Mouse (Mus musculus) large intestine, adult 2 months (tissue): ENCODE measurements around the gene Phgr1. TPM values are rescaled to one million over a fixed set of nuclear protein-coding genes. Genes with fewer than 3 reads are reported as not detected.

ENCODE experiments used
- DNase-seq: peaks from one replicate; pipeline ENCODE4 v3.0.0-alpha.2; 2012; ENCODE audit warnings: low read depth, low spot score
- WGBS: fragments of 180-500 bp; shearing (Covaris S2); methylation state at CpG from one replicate; pipeline ENCODE4 v1.1.7; 2018; 5-methylcytosine and 5-hydroxymethylcytosine counted together
- polyA plus RNA-seq: library from polyadenylated mRNA; depleted of rRNA; stranded (reverse); fragments of >200 nt; gene quantifications from 2 replicates; pipeline ENCODE4 v1.2.3, GENCODE M21; 2012

Gene Phgr1
- polyA plus RNA-seq, 1 experiment, result 2,336 TPM

DNA sequence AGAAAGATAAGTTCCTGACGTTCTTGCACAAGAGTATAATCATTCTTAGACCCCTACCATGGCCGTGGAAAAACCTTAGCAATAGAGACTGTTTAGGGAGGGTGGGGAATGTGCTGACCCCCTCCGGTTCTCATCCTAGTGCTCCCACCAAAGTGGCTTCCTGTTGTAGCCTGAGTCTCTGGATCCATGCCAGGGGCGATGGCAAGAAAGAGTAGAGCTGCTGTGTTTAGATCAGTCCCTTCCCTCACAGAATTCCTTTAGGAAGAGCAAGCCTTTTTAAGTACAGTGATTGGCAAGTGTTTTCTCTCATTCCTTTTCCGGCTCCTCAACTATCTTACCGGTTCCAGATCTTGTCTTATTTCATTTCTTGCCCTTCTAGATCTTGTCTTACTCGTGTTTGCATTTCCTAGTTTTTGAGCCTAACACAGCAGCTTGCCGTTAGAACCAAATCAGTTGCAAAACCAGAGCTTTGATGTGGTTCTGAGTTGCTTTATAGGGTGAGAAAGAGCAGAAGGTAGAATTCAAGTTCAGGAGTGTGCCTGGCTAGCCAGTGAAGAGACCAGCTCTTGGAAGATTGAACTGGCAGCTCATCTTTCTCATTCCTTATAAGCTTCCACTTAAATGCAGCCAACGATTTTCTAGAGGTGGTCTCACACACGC is 25.1 kb upstream of the Phgr1 start:
- DNase-seq, result no peak
- 26% methylated on average over 10 of the region's 10 CpGs for WGBS

DNA sequence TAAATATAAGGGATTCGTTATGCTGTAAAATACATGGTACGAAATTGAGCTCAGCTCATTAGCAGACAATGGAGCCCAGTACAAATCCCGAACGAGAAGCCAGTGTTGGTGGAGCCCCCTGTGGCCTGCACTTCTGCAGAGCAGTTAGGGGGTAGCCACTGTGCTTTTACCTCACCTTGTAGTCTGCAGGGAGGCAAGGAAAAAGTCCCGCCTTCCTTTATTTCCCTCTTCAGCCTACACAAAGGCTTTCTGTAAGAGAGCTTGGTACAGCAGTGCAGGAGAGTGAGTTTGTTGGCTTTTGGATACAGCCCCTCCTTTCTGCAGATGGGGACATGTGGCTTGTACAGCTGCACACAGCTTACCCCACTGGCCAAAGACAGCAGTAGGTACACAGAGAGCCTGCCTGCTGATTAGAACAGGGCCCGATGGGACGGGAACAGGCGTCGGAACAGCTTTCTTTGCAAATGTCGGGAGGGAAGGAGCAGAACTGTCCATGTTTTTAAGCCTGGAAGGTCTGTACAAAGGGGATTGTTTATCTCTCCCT is 23.2 kb upstream of the Phgr1 start:
- WGBS, result 61% methylated on average over 10 of the region's 10 CpGs

DNA sequence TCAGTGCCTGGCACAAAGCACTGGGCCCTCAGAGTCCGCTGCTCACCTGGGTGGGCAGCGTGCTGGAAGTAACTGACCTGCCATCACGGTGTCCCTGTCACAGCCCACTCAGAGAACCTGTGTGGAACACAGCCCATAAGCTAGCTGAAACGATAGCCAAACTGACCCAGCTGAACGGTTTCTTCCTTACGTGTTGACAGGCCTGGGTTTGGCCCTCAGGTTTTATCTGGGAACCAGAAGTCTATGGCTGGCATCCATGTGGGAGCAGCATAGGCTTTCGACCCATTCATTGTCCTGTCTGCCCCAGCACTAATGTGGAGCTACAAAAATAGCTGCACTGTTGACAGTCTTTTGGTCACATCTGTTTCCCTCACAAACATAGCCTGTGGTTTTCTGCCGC is 22.1 kb upstream of the Phgr1 start:
- whole genome bisulfite sequencing, result 76% methylated on average over 8 of the region's 8 CpGs
- no peak for DNase-seq

More for the DNA sequence above, 23.2 kb upstream of the Phgr1 start:
- no peak for DNase-seq

DNA sequence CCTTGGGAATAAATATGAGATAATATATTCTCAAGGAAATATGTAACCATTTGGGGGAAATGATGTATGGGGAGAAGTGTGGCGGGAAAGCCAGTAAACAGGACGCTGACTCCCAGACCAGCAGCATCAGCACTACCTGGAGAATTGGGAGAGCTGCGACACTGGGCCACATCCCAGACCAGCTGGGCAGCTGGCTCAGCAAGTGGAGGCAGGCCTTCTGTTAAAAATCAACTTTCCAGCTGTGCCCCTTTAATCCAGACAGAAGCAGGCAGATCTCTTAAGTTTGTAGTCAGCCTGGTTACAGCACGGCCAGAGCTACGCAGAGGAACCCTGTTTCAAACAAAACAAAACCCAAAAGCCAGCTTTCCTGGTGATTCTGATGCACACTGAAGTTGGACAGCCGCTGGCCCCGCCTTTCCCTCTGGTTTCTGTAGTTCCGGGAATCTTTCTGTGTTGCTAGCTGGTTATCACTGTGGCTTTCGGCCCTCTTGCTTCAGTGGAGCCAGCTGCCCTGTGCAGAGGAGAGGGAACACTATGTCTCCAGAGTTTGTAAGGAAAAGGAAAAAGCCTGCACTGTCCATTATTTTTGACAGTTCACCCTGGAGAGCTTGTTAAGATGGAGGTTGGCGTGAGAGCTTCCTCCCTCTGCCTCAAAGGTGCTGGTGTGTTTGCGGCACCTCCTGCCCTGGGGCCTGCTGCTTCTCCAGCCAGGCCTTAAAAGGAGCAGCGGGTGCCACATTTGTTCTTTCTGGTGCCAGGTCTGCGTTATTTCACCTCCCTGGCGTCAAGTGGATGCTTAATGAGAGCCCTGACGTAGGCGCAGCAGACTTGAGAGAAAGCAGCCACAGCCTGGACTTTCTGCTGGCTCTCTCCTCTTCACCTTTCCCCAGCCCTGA is 20.4 kb upstream of the Phgr1 start:
- WGBS, result 72% methylated on average over 16 of the region's 16 CpGs
- DNase-seq, result no peak

DNA sequence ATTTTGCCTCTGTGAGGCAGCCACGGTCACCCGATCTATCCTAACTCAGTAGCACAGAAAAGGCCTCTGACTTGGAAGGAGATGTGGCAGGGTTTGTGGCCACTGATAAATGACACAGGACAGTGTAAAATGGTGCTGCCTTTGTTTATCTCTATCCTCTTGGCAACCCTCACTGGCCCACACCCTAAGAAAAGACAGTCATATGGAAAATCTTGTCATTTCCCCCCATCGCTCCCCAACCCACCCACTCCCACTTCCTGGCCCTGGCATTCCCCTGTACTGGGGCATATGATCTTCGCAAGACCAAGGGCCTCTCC is 19.8 kb upstream of the Phgr1 start:
- no peak for DNase-seq
- 81% methylated on average over 4 of the region's 4 CpGs for WGBS

DNA sequence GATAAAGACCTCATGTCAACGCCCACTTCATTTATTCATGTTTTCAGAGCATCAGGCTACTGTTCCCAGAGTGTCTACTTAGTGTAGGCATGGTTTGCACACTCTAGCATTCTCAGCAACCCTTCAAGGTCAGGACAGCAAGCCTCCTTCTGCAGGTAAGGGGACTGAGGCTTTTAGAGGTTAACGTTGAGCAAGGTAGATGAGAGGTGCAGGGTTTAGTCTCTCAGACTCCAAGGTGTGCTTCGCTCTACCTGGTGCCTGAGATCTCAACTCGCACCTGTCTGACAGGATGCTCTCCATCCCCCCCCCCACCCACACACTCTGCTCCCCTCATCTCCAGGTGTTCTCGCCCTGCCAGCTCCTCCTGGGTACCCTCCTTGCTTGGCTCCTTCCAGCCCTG is 18.4 kb upstream of the Phgr1 start:
- no peak for DNase-seq
- WGBS, result 83% methylated on average over 5 of the region's 5 CpGs

DNA sequence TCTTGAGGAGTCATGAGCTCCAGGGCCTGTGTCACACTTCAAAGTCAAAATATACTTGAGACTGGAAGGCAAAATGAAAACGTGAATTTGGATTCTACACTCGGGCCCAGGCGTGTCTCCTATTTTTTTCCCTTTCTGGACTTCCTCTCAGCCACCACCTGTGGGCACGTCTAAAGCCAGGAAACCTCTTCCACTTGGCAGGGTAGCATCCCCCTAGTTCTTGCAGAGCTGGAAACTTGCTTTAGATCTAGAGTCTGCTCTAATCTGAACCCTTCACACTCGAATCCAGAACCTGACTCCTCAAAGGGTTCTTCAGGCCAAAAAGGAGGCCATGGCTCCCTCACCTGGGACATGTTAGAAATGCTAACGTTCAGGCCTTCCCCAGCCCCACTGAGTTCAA is 17.2 kb upstream of the Phgr1 start:
- WGBS, result 78% methylated on average over 6 of the region's 6 CpGs

DNA sequence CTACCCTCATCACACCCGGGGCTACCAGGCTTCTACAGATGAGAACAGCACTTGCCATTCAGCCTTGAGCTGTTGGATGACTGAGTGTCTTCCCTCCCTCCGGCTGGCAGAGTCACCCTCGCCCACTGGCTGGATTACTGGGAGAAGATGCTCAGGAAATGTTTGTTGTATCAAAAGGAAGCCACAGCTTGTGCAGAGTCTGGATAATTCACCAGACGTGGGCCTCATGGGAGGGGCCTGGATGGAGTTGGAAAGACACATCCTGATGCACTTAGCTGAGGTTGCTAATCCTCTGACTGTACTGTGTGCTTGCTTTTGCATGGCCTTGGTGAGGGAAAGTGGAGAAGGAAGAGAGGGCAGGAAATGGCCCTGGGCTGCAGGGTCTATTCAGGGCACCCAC is 16.5 kb upstream of the Phgr1 start:
- DNase-seq, result no peak
- WGBS, result 74% methylated on average over 4 of the region's 4 CpGs

More for the DNA sequence above, 17.2 kb upstream of the Phgr1 start:
- DNase-seq, result no peak

DNA sequence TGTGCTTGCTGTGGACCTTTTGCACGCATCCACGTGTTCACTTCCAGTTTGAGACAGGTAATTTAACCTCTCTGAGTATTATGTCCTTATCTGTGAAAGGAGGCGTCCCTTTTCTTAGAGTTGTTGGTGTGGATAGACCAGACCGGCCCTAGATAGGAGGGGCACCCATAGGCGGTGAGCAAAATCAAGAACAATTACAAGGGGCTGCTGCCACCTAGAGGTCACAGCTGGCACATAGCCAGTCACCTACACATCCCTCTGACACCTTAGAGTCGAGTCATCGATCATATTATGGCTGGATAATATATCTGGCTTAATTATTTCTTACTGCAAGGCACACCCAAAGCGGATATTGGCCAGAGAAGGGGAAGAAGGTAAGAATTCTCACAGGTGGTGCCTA is 12.7 kb upstream of the Phgr1 start:
- DNase-seq, result no peak
- 10% methylated on average over 8 of the region's 8 CpGs for WGBS

DNA sequence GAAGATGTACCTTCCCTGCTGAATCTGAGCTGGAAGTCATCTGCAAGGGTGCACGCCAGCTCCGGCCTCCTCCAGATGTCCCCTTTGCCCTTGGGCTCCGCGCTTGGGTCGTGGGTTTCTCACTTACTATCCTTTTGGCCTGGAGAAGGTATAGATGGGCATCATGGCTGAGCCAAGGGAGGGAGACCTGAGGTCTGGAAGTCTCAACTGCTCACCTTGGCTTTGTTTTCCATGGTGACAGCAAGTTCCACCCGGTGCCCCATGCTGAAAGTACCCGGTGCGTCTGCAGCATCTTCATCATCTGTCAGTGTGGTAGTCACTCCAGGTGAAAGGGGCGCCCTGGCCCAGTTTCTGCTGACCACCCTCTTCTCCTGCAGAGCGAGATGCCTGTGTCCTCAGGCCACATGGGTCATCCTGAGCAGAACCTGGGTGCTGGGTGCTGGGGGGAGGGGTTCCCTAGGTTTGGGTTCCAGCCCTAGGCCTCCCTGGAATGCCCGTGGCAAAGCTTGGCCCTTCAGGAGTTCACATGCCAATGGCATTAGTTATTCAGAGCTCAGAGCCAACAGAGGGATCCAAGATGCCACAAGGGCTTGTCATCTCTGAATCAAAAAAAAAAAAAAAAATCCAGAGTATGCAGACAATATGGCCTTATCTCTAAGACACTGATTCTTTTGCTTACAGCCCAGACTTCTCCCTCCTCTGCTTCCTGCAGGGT is 12.1 kb upstream of the Phgr1 start:
- WGBS, result 82% methylated on average over 11 of the region's 11 CpGs
- DNase-seq, result no peak

DNA sequence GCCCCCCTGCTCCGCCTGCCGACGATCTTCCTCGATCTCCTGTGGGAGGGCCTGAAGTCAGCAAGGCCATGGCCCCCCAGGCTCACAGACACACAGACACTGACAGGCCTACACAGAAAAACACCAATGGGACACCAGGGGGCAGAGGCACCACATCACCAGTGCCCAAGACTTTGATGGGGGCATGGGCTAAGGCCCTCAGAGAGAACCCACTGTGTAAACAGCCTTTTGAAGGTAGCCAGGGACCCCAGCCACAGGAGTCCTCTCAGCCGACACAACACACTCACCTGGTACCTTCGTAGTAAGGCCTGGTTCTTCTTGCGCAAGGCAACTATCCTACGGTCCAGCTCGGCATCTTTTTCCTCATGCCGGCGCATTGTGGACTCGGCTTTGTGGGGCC is 11.2 kb upstream of the Phgr1 start:
- DNase-seq, result no peak
- WGBS, result 86% methylated on average over 12 of the region's 12 CpGs

DNA sequence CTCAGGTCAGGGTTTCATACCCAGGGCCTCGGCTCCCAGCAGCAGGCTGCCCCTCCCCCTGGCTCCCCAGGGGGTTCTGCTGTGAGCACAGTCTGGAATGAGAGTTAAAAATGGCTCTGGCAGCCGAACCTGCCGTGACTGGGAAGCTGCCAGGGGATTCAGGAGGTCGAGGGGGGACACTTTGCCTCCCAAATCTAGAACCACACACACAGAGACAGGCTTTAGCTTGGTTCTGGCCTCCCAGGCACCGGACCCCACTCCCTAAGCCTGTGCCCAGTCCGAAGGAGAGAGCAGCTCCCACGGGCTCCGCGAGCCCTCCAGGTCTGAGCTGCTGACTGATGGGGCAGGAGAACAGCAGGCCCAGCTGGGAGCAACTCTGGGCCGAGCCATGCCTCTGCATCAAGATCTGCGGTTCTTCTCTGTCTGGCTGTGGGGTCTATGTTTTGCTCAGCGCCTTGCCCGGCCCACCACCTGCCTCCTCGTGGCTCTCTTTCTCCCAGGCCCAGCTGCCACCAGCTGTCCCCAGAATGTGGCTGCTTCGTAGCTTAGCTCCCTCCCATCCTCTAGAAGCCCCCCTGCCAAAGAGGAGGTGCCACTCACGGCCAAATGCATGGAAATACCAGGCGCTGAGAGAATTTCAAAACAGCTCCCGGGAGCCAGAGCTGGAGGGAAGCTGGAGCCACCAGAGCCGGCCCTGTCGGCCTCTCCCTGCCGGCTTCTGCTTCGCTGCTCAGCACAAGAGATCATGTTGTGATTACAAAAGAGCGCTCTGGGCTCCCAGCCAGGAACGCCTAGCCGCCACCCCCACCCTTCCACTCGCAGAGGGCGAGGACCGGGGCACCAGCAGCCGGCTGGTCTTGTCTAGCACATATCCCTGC is 10.4 kb upstream of the Phgr1 start, which contains the start of gene Ccdc9b:
Ccdc9b (minus strand) TSS at position 756 of the 878 bp plus-strand sequence.
- DNase-seq, result no peak
- 20% methylated on average over 29 of the region's 29 CpGs for WGBS

DNA sequence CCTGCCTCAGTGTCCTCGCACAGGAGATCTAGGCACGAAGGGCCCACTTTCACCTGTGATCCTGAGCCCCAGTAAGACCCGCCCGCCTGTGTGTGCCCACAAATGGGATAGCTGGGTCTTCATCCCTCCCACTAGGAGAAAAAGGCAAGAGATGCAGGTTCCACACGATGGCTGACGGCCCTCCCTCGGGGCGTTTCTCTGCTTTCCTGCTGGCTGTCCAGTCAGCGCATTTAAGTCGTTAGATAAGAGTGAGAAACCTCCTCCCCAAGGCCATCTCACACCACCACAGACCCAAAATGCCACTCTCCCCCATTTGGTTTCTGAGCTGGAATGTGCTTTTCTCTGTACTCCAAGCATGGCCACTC is 9.8 kb upstream of the Phgr1 start:
- WGBS, result 10% methylated on average over 10 of the region's 10 CpGs

DNA sequence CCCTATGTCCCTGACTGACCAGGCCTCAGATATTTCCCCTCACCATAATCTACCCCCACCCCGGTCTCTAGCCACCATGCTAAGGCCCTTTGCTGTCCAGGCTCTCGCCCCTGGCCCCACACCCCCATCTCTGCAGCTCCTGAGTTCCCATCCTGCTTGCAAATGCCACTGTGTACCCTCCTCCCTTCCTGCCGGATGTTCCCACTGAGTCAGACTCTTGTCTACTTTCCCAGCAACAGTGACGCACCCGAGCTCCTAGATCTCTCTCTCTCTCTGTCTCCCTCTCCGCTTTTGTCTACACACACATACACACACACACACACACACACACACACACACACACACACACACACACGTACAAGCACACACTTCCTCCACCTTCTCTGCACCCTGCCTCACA is 9.1 kb upstream of the Phgr1 start:
- 66% methylated on average over 7 of the region's 7 CpGs for WGBS
- DNase-seq, result no peak

More for the DNA sequence above, 9.8 kb upstream of the Phgr1 start:
- no peak for DNase-seq

DNA sequence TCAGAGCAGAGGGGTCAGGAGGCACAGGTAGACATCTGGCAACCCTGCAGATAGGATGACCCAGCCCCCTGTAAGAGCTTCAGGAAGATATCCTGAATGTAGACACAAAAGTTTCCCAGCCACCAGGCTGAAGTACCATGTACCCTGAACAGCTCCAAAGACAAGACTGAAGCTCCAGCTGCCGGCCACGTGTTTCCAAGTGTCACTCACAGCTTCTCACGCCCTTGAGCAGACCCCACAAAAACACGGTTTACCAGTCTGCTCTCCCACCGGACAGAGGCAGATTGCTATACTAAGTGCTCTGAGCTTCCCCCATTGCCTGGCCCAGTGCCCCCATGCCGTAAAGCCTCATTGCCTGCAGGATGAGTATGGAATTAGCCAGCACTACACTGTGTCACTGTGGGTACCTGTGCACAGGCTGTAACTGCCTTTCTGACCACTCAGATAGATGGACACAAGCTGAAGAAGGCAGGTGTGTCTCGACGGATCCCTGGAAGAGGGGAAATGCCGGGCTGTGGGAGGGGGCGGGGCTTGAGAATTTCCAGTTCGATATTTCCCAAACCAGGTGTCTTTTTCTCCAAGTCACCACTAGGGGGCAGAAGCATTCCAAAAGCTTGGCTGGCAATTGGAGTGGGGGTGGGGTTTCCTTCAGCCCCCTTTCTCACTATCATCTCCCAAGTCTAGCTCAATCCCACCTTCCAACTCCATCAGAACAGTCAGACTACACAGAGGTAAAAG is 8.3 kb upstream of the Phgr1 start:
- 32% methylated on average over 11 of the region's 11 CpGs for WGBS
- no peak for DNase-seq

DNA sequence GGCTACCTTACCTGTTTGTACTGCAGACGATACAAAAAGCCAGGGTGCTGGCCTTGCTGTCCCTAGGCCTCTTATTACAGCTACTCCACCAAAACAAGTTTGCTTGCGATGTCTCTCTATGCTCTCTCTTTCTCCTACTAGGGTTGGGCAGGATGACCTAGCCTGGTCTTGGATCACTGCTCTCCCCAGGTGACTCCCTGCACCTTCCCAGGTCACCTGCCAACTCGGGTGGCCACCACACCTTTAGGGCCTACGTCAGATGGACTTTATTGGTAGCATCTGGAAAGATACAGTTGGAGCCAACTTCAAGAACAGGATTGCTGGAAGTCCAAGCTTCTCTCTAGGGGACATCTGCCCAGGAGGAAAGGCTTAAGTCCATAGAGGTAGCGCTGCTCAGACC is 7.7 kb upstream of the Phgr1 start:
- DNase-seq, result no peak

DNA sequence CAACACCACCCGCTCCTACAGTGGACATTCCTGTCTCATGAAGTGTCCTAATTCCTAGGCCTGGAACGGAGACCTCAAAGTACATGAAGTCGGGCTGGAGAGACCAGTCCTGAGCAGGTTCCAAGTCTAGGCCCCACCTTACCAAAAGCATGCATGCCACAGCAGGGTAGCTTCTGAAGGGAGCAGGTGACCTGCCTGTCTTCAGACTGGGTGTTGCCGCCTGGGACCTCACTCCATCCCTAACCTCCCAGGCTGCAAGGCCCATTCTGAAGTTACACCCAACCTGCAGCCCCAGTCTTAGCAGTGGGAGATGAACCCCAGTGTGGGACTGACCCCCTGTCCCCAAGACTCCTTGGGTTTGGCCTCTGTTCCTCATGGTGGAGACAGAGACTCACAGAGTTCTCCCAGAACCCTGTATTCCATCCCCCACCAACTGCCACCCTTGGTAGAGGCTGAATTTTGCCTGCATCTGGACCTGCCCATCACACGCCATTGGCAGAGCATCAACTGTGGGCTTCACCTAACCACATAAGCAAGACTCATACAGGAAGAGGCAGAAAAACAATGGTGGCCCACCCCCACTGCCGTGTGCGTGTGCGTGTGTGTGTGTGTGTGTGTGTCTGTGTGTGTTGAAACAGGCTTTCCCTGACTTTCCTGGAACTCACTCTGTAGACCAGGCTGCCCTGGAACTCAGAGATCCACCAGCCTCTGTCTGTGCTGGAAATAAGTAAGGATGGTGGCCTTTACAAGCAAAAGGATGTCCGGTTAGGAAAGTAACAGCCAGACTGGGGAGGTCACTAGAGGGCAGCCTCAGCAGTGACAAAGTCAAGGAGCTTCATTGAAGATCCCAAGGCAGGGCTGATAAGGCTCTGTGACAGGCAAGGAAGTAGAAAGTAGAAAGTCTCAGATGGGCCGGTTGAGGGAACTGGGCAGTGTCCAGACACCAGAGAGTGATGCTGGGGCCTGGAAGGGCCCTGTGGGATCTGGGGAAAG is 6.2 kb upstream of the Phgr1 start:
- DNase-seq, result no peak
- 65% methylated on average over 10 of the region's 10 CpGs for WGBS

More for the DNA sequence above, 7.7 kb upstream of the Phgr1 start:
- 45% methylated on average over 5 of the region's 5 CpGs for WGBS

DNA sequence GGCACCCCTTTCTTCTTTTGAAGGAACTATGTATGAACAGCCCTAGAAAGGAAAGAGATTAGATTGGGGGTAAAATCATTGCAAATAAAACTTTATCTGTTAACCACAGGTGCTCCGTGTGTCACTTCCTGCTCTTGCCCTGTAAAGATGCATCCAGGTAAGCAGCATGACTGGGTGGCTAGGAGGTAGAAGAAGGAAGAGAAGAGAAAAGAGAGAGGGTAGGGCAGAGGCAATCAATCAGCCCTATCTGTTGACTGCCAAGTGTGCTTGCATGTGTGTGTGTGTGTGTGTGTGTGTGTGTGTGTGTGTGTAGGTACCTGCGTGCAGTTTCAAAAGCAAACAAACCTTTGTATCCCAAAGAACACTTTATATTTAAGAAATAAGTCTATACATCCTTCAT is 2.0 kb downstream of the Phgr1 start:
- DNase-seq, result no peak
- 23% methylated on average over 2 of the region's 2 CpGs for WGBS
